Comparison of ENCODE assay signal across 8 mouse cellular contexts in the genomic region with DNA sequence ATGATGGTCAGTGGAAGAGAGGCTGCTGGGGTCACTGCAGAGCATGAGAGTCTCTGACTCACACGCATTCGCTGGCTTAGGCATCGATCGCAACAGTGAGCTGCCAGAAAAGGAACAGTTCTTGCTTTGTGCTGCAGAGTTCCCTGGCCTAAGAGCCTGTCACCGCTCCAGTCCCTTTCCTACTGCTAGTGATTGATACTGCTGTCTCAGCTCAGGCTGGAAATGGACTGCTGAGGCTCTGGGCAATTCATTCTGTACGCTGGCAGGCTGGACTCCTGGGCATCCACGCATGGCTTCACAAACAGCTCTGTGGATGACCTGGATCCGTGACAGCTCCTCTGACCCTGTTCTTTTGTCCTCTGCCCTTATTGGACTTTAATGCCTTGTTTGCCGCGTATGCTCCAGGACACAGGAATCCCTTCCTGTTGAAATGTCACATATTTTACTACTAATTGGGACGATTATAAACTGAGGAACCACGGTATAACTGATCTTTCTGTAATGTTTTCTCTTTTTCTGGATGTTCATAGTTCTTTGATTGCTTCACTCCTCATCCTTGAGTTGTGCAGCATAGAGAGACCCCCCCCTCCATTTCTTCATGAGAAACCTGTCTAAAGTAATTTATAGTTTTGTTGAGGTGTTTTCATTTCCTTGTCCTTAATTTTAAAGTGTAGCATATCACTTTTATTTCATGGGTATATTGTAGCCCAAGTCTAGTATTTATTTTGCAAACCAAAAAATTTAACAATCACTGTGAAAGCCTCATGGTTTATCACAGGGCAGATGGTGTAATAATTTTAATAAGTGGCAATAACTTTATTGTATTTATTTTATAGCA.
A peak's percentile ranks its signal among the peaks of the same experiment; 100 is the strongest.
DNase-seq lines count a peak whose midpoint lies in the region; ATAC-seq and TF ChIP-seq lines count a peak whose summit lies in the region.

No protein-coding gene starts in this region.

- no peak overlapping the region for H3K4me2 ChIP-seq in forebrain, embryonic 12.5 days
- H3K4me2 ChIP-seq in heart, embryonic 14.5 days (ENCODE audit: low read length) = peak overlapping the region; percentile 29
- H3K4me2 ChIP-seq in kidney, embryonic 16.5 days (replicated peaks; ENCODE audit: low read depth, low read length) = peak overlapping the region; percentile 10; the same call in 1 of the 2 replicates
- H3K4me2 ChIP-seq in liver, postnatal 0 days (ENCODE audit: low read depth, low read length) = peak overlapping the region; percentile 3; the same call in 1 of the 2 replicates

- H3K4me3 ChIP-seq in forebrain, embryonic 12.5 days (replicated peaks) = no peak overlapping the region
- H3K4me3 ChIP-seq in heart, embryonic 14.5 days (ENCODE audit: control insufficient read depth in 1 of 2, insufficient read depth in 1 of 2, low read depth in 1 of 2, low read length in 2 of 2) = no peak overlapping the region
- no peak overlapping the region for H3K4me3 ChIP-seq in kidney, embryonic 16.5 days (ENCODE audit: low read length)
- H3K4me3 ChIP-seq in liver, postnatal 0 days (ENCODE audit: low read depth, low read length) = no peak overlapping the region

- peak; percentile 59 for ATAC-seq in forebrain, embryonic 12.5 days (ENCODE audit: low FRiP score)
- ATAC-seq in heart, embryonic 14.5 days (ENCODE audit: insufficient number of reproducible peaks, insufficient read depth, low FRiP score, low read depth) = peak; percentile 45; the same call in 1 of the 2 replicates
- ATAC-seq in kidney, embryonic 16.5 days (ENCODE audit: low FRiP score, low TSS enrichment) = peak; percentile 92
- ATAC-seq in liver, postnatal 0 days = peak; percentile 87
- ATAC-seq in megakaryocyte progenitor cell, adult 5-6 weeks (replicated peaks; ENCODE audit: poor library complexity) = no peak

- no peaks in the 10 kb centered on the region for H3K9me3 ChIP-seq in forebrain, embryonic 12.5 days
- no peaks in the 10 kb centered on the region for H3K9me3 ChIP-seq in heart, embryonic 14.5 days (ENCODE audit: control insufficient read depth, low read length)
- H3K9me3 ChIP-seq in kidney, embryonic 16.5 days (ENCODE audit: low read length) = no peaks in the 10 kb centered on the region
- H3K9me3 ChIP-seq in liver, postnatal 0 days (ENCODE audit: low read length) = no peaks in the 10 kb centered on the region

- TF ChIP-seq CTCF in liver, postnatal 0 days (IDR thresholded peaks at IDR 0.05; ENCODE audit: low read depth) = no peak

- H3K27me3 ChIP-seq in forebrain, embryonic 12.5 days = no peaks in the 10 kb centered on the region
- H3K27me3 ChIP-seq in heart, embryonic 14.5 days (ENCODE audit: control insufficient read depth, insufficient read depth, low read length) = no peaks in the 10 kb centered on the region
- H3K27me3 ChIP-seq in kidney, embryonic 16.5 days (ENCODE audit: insufficient read depth, low read length) = no peaks in the 10 kb centered on the region
- no peaks in the 10 kb centered on the region for H3K27me3 ChIP-seq in liver, postnatal 0 days (ENCODE audit: insufficient read depth, low read length)

- DNase-seq in urinary bladder, postnatal 36 days (ENCODE audit: low spot score in 2 of 2) = peak; percentile 24 to 54
- no peak for DNase-seq in urinary bladder, adult 2 months (ENCODE audit: low spot score)
- DNase-seq in liver, postnatal 0 days = peak; percentile 54
- DNase-seq in ovary, adult 18-20 months (ENCODE audit: low spot score) = peak; percentile 44

- H3K4me1 ChIP-seq in forebrain, embryonic 12.5 days = peaks cover 8% of the 10 kb centered on the region
- H3K4me1 ChIP-seq in heart, embryonic 14.5 days (ENCODE audit: control insufficient read depth in 2 of 2, insufficient read depth in 2 of 2, low read length in 2 of 2) = peaks cover 17 to 52% of the 10 kb centered on the region in 2 experiments
- H3K4me1 ChIP-seq in kidney, embryonic 16.5 days (ENCODE audit: insufficient read depth, low read length) = peaks cover 27% of the 10 kb centered on the region
- peaks cover 11% of the 10 kb centered on the region for H3K4me1 ChIP-seq in liver, postnatal 0 days (ENCODE audit: insufficient read depth)

- TF ChIP-seq EP300 in liver, postnatal 0 days (IDR thresholded peaks at IDR 0.05; ENCODE audit: low read depth) = peak; percentile 58; the same call in 1 of the 2 replicates

- 16% methylated on average over 12 of the region's 12 CpGs for WGBS in forebrain, embryonic 12.5 days
- WGBS in heart, embryonic 14.5 days = 30% methylated on average over 12 of the region's 12 CpGs
- WGBS in kidney, embryonic 16.5 days = 19% methylated on average over 12 of the region's 12 CpGs
- 62% methylated on average over 12 of the region's 12 CpGs for WGBS in liver, postnatal 0 days (ENCODE audit: insufficient replicate concordance)

- no peaks in the 10 kb centered on the region for H3K36me3 ChIP-seq in forebrain, embryonic 12.5 days (replicated peaks)
- H3K36me3 ChIP-seq in heart, embryonic 14.5 days (ENCODE audit: control insufficient read depth, insufficient read depth, low read length) = no peaks in the 10 kb centered on the region
- H3K36me3 ChIP-seq in kidney, embryonic 16.5 days (ENCODE audit: insufficient read depth, low read length) = no peaks in the 10 kb centered on the region
- no peaks in the 10 kb centered on the region for H3K36me3 ChIP-seq in liver, postnatal 0 days (replicated peaks; ENCODE audit: insufficient read depth, low read length)

- H3K27ac ChIP-seq in forebrain, embryonic 12.5 days = no peak overlapping the region
- peak overlapping the region; percentile 23 to 80 for H3K27ac ChIP-seq in heart, embryonic 14.5 days (replicated peaks in 1 of 2; ENCODE audit: control insufficient read depth in 1 of 2, insufficient read depth in 1 of 2, low read depth in 2 of 2, low read length in 2 of 2)
- H3K27ac ChIP-seq in kidney, embryonic 16.5 days (ENCODE audit: low read length) = 0 out of 2 replicates have a peak overlapping the region, but pooled peaks have one; percentile 34
- peak overlapping the region; percentile 55 for H3K27ac ChIP-seq in liver, postnatal 0 days (ENCODE audit: low read depth)

- no peak overlapping the region for H3K9ac ChIP-seq in forebrain, embryonic 12.5 days
- H3K9ac ChIP-seq in heart, embryonic 14.5 days (ENCODE audit: low read length) = peak overlapping the region; percentile 35
- 0 out of 2 replicates have a peak overlapping the region, but pooled peaks have one; percentile 16 for H3K9ac ChIP-seq in kidney, embryonic 16.5 days (replicated peaks; ENCODE audit: low read length)
- no peak overlapping the region for H3K9ac ChIP-seq in liver, postnatal 0 days (replicated peaks)

Comparison
In these comparisons a context has a peak if more than half of its experiments do, and no peak if none do; other contexts are left out.
1. H3K9ac ChIP-seq: peak in heart, embryonic 14.5 days (single experiment) and kidney, embryonic 16.5 days (single experiment); none in forebrain, embryonic 12.5 days (single experiment) and liver, postnatal 0 days (single experiment).